Mouse (Mus musculus): ENCODE data around the gene Ccdc106. TPM values are rescaled to one million over a fixed set of nuclear protein-coding genes. Genes with fewer than 3 reads are reported as not detected.
A peak's percentile ranks its signal among the peaks of the same experiment; 100 is the strongest.

Ccdc106 gene
- polyA plus RNA-seq, 1 experiment from 2014 or later, result 7.9 TPM

DNA sequence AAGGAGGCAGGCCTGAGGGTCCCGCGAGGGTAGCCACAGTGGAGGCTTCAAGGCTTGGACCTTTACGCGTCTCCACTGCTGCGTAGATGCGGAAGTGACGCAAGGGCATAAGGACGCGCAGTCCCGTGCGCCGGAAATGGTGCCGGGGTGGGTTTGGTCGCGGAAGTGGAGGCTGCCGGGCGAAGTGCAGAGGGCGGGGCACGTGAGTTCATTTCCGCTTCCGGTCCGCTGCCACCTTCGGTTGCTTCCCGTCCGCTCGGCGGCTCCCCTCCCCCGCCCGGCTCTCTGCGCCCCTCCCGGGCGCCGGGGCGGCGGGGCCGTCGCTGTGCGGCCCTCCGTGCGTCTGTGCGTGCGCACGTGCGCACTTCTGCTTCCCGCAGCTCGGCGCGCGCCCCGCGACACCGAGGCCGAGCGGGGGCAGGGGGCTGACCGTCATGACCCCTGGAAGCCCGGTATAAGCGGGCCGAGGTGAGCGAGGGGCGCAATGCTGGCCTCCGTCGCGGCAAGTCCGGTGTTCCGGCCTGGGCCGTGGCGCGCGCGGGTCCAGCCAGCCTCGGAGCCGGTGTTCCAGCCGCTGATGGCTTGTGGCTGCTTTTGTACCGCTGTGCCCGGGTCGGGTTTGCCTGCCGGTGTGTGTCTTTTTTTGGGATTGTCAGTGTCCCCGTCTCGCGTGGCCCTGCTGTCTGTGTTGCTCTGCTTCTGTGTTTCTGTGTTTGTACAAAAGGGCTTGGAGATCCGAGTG lies 59.8 kb downstream of the Ccdc106 start, which contains the start of gene Epn1:
Gene Epn1 (plus strand): TSS at position 226 of the 742 bp plus-strand sequence.
- whole genome bisulfite sequencing, result under 1% methylated on average over 81 of the region's 81 CpGs
- Histone ChIP-seq H3K36me3 (peaks cover 73% of the 10 kb centered on the region), H3K27me3 (ENCODE audit: insufficient read depth, poor library complexity, severe bottlenecking) (no peaks in the 10 kb centered on the region), H3K4me1 (replicated peaks) (peaks cover 18% of the 10 kb centered on the region), H3K9me3 (no peaks in the 10 kb centered on the region), H3K4me3 (peak within 1 kb of the TSS; percentile 96), H3K27ac (peak within 1 kb of the TSS; percentile 96)
- peak; percentile 95 for DNase-seq (ENCODE audit: low spot score)

DNA sequence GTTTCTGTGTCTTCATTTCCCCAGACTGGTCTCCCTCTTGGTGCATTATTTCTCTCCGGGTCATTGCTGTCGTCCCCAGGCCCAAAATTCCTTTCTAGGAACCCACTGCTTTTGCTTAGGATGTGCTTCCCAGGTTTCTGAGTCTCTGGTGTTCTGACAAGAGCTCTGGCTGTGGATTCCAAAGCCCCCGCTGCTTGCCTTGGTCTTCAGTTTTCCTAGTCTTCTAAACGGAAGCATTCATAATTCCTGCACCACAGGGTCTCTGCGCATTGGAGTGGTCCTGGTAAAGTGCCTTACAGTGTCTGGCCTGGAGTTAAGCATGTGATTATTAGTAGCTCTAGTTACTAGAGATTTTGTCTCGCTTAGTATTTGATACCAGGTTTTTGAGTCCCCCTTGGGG lies 60.5 kb downstream of the Ccdc106 start:
- peaks cover 73% of the 10 kb centered on the region for H3K36me3 ChIP-seq
- peak; percentile 14 for DNase-seq (ENCODE audit: low spot score)
- H3K4me3 ChIP-seq, result peak overlapping the region; percentile 96
- peaks cover 18% of the 10 kb centered on the region for H3K4me1 ChIP-seq (replicated peaks)
- no peaks in the 10 kb centered on the region for H3K9me3 ChIP-seq
- WGBS, result 23% methylated on average over 6 of the region's 6 CpGs
- H3K27me3 ChIP-seq (ENCODE audit: insufficient read depth, poor library complexity, severe bottlenecking), result no peaks in the 10 kb centered on the region
- peak overlapping the region; percentile 96 for H3K27ac ChIP-seq

DNA sequence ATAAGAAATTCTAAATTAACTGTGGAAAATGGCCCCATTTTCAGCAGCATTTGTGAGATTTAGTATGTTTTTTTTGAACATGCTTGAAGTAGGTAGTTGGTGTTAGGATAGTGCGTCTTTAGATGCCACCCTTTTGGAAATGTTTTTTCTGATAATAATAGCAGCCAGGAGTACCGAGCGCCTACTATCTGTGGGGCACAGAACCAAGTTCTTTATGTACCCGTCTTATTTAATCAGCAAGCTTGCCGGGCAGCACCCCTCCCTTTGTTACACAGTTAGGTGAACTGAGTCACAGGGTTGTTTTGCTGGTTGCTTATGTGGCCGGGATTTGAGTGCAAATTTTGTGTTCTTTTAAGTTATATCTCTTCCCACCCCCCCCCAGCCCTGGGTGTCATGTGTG lies 60.9 kb downstream of the Ccdc106 start:
- WGBS, result 79% methylated on average over 6 of the region's 6 CpGs
- Histone ChIP-seq H3K27ac (0 out of 2 replicates have a peak overlapping the region, but pooled peaks have one; percentile 96), H3K27me3 (ENCODE audit: insufficient read depth, poor library complexity, severe bottlenecking) (no peaks in the 10 kb centered on the region), H3K4me1 (replicated peaks) (peaks cover 18% of the 10 kb centered on the region), H3K4me3 (peak overlapping the region; percentile 96), H3K36me3 (peaks cover 74% of the 10 kb centered on the region), H3K9me3 (no peaks in the 10 kb centered on the region)
- DNase-seq (ENCODE audit: low spot score), result no peak

DNA sequence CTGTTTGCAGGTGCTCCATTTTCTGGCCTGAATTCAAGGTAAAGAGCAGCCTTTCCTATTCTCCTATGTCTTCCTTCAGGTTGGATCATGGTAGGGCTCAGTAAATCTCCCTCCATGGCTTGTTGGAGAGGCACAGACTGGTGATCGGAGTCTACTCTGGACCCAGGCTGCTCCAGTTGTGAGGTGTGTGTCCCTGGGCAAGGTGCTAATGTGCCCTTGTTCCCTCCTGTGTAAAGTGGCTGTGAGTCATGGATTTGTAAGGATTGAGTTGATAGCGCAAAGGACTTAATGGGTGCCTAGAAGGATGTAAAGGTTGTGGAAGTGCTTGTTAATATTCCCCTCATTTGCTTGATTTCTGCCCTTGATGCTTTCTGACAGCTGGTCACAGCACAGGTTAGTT lies 61.6 kb downstream of the Ccdc106 start:
- Histone ChIP-seq H3K27ac (no peak overlapping the region), H3K4me1 (replicated peaks) (peaks cover 18% of the 10 kb centered on the region), H3K4me3 (no peak overlapping the region; the same call in none of the 2 replicates), H3K36me3 (peaks cover 73% of the 10 kb centered on the region), H3K9me3 (no peaks in the 10 kb centered on the region), H3K27me3 (ENCODE audit: insufficient read depth, poor library complexity, severe bottlenecking) (no peaks in the 10 kb centered on the region)
- 97% methylated on average over 2 of the region's 2 CpGs for WGBS
- no peak for DNase-seq (ENCODE audit: low spot score)

DNA sequence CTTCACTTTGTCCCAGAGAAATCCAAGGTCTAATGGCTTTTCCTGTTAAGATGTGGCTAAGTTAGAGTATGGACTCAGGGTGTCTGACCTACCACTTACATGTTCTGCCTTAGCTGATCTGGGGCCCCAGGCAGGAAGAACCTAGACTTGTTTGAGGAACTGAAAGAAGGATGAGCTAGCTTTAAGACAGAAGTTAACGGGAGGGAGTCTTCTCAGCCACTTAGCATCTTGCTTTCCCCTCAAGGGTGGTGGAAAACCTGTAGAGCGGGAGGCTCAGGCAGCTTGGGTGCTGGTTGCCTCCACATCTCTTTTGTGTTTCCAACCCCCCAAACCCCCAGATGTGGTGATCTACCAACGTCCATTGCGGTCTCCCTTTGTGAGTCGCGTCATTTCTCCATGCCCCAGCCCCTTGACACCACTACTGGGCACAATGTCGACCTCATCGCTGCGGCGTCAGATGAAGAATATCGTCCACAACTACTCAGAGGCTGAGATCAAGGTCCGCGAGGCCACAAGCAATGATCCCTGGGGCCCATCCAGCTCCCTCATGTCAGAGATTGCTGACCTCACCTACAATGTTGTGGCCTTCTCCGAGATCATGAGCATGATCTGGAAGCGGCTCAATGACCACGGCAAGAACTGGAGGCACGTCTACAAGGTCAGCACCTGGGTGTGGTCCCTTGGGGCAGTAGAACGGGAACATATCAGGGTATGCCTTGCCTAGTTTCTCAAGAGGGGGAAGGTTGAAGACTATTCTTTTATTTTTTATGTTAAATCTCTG lies 63.2 kb downstream of the Ccdc106 start:
- H3K27me3 ChIP-seq (ENCODE audit: insufficient read depth, poor library complexity, severe bottlenecking), result no peaks in the 10 kb centered on the region
- H3K4me1 ChIP-seq (replicated peaks), result peaks cover 18% of the 10 kb centered on the region
- no peak overlapping the region for H3K27ac ChIP-seq
- H3K4me3 ChIP-seq, result no peak overlapping the region
- H3K36me3 ChIP-seq, result peaks cover 72% of the 10 kb centered on the region
- H3K9me3 ChIP-seq, result no peaks in the 10 kb centered on the region
- WGBS, result 94% methylated on average over 18 of the region's 18 CpGs
- no peak for DNase-seq (ENCODE audit: low spot score)

DNA sequence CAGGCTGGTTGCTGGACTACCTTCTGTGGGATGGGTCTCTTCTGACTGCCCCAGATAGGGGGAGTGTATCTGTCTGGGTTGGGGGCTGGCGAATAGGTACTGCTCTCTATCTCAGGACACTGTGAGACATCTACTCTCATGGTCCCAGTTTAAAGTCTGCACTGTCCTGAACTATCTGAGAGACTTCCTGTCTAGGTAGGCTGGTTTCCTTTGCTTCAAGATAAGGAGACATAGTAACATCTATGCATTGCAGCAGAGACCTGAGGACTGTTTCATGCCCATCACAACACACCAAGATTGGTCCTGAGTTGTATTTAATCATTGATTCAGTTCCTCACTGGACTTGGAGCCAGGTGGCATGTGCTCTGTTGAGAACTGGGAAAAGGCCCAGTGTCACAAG lies 65.2 kb downstream of the Ccdc106 start:
- Histone ChIP-seq H3K4me3 (no peak overlapping the region), H3K27ac (no peak overlapping the region), H3K27me3 (ENCODE audit: insufficient read depth, poor library complexity, severe bottlenecking) (no peaks in the 10 kb centered on the region), H3K36me3 (peaks cover 82% of the 10 kb centered on the region), H3K9me3 (no peaks in the 10 kb centered on the region), H3K4me1 (replicated peaks) (peaks cover 16% of the 10 kb centered on the region)
- WGBS, result 82% methylated on average over 1 of the region's 1 CpGs
- no peak for DNase-seq (ENCODE audit: low spot score)

DNA sequence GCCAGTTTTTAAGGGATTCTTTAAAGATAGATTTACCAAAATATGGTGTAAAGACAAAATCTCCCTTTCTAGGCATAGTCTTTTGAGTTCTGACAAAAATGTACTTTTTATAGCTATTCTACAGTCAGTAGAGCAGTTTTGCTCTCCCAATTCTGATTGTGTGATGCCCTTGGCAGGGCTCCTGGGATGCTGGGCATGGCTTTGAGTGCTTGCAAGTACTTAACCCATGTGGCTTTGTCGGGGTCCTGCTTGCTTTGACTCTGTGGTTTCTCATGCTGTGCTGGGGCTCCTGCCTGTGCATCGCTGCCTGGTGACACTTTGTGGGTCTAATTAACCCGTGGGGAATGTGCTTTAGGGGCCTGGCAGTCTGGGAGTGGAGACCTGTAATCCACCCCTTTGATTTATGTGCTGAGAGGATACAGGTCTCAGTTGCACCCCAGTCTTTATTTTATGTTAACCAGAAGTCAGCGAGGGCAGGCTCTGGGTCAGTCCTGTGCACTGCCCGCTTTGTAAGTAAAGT lies 66.6 kb downstream of the Ccdc106 start:
- Histone ChIP-seq H3K36me3 (peaks cover 94% of the 10 kb centered on the region), H3K4me3 (no peak overlapping the region), H3K9me3 (no peaks in the 10 kb centered on the region), H3K4me1 (replicated peaks) (peaks cover 2% of the 10 kb centered on the region), H3K27me3 (ENCODE audit: insufficient read depth, poor library complexity, severe bottlenecking) (no peaks in the 10 kb centered on the region), H3K27ac (no peak overlapping the region)
- WGBS, result 82% methylated on average over 5 of the region's 5 CpGs
- DNase-seq (ENCODE audit: low spot score), result no peak

DNA sequence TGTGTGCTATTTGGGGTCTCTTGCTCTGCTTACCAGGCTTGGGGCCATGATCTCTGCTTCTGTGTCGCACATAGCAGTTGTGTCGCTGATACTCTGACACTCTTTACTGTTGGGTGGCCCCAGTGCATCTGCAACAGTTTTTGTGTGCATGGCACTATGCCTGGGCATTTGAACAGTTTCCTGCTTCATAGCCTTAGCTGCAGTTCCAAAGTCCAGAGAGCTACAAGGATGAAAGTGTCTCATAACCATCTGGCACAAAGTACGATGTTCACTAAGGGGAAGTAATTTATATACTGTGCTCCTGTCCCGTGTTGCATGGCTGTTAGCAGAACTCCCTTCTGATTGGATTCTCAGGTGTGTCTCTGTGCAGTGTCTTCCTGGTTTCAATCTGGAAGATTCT lies 67.5 kb downstream of the Ccdc106 start:
- no peaks in the 10 kb centered on the region for H3K4me1 ChIP-seq (replicated peaks)
- H3K36me3 ChIP-seq, result peaks cover 96% of the 10 kb centered on the region
- no peak overlapping the region for H3K27ac ChIP-seq
- H3K9me3 ChIP-seq, result no peaks in the 10 kb centered on the region
- no peaks in the 10 kb centered on the region for H3K27me3 ChIP-seq (ENCODE audit: insufficient read depth, poor library complexity, severe bottlenecking)
- WGBS, result 93% methylated on average over 4 of the region's 4 CpGs
- no peak for DNase-seq (ENCODE audit: low spot score)
- no peak overlapping the region for H3K4me3 ChIP-seq

DNA sequence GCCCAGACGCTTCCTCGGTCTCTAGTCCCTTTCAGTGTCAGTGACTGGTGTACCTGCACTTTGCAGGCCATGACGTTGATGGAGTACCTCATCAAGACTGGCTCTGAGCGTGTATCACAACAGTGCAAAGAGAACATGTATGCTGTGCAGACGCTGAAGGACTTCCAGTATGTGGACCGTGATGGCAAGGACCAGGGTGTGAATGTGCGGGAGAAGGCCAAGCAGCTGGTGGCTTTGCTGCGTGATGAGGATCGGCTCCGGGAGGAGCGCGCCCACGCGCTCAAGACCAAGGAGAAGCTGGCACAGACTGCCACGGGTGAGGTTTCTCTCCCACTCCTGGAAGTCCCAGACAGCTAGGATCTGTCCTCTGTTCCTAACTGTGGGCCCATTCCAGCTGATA lies 69.5 kb downstream of the Ccdc106 start:
- Histone ChIP-seq H3K36me3 (peaks cover 96% of the 10 kb centered on the region), H3K27ac (no peak overlapping the region), H3K9me3 (0 out of 2 replicates have a peak, but pooled peaks cover 1% of the 10 kb centered on the region), H3K27me3 (ENCODE audit: insufficient read depth, poor library complexity, severe bottlenecking) (no peaks in the 10 kb centered on the region), H3K4me1 (replicated peaks) (no peaks in the 10 kb centered on the region), H3K4me3 (no peak overlapping the region)
- no peak for DNase-seq (ENCODE audit: low spot score)
- 94% methylated on average over 15 of the region's 15 CpGs for WGBS

DNA sequence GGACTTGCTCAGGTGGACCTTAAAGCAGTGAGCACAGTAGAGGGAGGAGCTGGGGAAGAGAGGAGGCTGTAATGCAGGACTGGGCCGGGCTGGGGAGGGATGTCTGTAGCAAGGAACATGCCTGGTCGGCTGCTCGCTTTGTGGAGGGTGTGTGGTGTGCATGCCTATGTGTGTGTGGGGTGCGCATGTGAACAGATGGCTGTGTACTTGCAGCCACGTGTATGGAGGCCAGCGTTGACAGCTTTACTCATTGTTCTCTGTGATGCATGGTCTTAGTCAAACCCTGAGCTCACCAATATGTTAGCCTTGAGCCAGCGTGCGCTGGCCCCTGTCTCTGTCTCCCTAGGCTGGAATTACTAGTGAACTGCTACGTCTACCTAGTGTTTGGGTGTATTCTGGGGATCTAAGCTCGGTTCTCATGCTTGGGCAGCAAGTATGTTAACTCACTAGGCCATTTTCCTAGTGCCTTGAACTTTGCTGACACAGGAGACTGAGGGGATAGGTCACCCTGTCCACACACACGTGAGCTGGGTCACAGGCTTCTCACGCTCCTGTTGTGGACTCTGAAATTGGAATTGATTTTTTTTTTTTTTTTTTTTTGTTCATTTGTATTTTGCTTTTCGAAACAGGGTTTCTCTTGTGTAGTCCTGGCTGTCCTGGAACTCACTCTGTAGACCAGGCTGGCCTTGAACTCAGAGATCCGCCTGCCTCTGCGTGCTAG lies 70.8 kb downstream of the Ccdc106 start:
- no peak for DNase-seq (ENCODE audit: low spot score)
- H3K4me3 ChIP-seq, result no peak overlapping the region
- peaks cover 96% of the 10 kb centered on the region for H3K36me3 ChIP-seq
- no peaks in the 10 kb centered on the region for H3K27me3 ChIP-seq (ENCODE audit: insufficient read depth, poor library complexity, severe bottlenecking)
- H3K9me3 ChIP-seq, result 0 out of 2 replicates have a peak, but pooled peaks cover 3% of the 10 kb centered on the region
- WGBS, result 93% methylated on average over 15 of the region's 15 CpGs
- H3K27ac ChIP-seq, result no peak overlapping the region
- H3K4me1 ChIP-seq (replicated peaks), result no peaks in the 10 kb centered on the region

DNA sequence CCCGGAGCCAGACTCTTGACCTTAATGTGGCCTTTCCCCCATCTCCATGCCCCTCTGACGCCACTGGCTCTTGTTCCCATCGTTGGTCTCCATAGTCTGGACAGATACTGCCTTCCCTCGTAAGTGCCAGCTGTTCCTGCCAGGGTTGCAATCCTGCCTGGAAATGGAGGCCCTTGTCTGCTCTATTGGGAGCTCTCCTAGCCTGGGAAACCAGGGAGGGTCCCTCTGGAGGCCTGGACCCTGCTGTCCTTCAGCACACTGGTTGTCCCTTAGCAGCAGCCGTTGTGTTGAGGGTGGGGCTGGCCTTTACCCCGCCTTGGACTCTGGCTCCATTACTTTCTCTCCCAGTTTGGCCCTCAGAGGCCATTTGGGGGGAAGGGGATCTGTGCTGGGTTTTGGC lies 72.0 kb downstream of the Ccdc106 start:
- H3K36me3 ChIP-seq, result peaks cover 97% of the 10 kb centered on the region
- 80% methylated on average over 6 of the region's 6 CpGs for WGBS
- H3K27ac ChIP-seq, result no peak overlapping the region
- DNase-seq (ENCODE audit: low spot score), result no peak
- H3K4me3 ChIP-seq, result no peak overlapping the region
- 0 out of 2 replicates have a peak, but pooled peaks cover 3% of the 10 kb centered on the region for H3K9me3 ChIP-seq
- no peaks in the 10 kb centered on the region for H3K27me3 ChIP-seq (ENCODE audit: insufficient read depth, poor library complexity, severe bottlenecking)
- H3K4me1 ChIP-seq (replicated peaks), result no peaks in the 10 kb centered on the region

DNA sequence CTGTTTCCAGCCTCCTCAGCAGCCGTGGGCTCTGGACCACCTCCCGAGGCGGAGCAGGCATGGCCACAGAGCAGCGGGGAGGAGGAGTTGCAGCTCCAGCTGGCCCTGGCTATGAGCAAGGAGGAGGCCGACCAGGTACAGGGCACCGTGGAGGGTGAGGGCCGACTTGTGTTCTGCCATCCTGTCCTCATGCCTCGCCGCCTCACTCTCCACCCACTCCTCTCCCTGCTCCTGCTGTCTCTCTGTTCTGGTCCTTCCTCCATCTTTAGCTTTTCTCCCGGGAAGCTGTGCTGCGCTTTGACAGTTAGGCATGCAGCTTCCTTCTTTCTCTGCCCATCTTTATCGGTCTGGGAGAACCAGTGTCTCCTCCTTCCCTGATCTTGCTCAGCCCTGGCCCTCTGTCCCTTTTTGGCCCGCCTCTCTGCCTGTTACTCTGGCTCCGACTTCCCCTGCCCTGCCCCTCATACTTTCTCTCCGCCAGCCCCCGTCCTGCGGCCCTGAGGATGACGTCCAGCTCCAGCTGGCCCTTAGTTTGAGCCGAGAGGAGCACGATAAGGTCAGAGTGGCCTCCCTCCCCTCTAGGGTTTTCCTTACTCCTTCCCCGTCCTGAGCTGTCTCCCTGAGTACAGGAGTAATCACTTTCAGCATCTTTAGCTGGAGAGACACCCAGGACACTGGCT lies 72.6 kb downstream of the Ccdc106 start:
- peaks cover 97% of the 10 kb centered on the region for H3K36me3 ChIP-seq
- 87% methylated on average over 21 of the region's 21 CpGs for WGBS

More for the DNA sequence above, 72.6 kb downstream of the Ccdc106 start:
- Histone ChIP-seq H3K4me3 (no peak overlapping the region), H3K27me3 (ENCODE audit: insufficient read depth, poor library complexity, severe bottlenecking) (no peaks in the 10 kb centered on the region), H3K9me3 (0 out of 2 replicates have a peak, but pooled peaks cover 3% of the 10 kb centered on the region), H3K27ac (no peak overlapping the region), H3K4me1 (replicated peaks) (no peaks in the 10 kb centered on the region)
- DNase-seq (ENCODE audit: low spot score), result no peak
